Mouse (Mus musculus) CH12.LX (cell line): ENCODE data around the gene Nbea. TPM values are rescaled to one million over a fixed set of nuclear protein-coding genes. Genes with fewer than 3 reads are reported as not detected.

ENCODE experiments used
- DNase-seq: peaks from one replicate; pipeline ENCODE4 v3.0.0-alpha.2; 2013; ENCODE audit errors: extremely low read depth
- H3K27ac ChIP-seq: 2 replicates; pipeline ENCODE4 v1.5.1; 2012; ENCODE audit warnings: low read depth, mild to moderate bottlenecking, control low read depth, moderate library complexity; ENCODE audit not compliant: insufficient read depth
- H3K27me3 ChIP-seq: replicated peaks from 2 replicates; pipeline ENCODE3; 2012; ENCODE audit warnings: inconsistent platforms
- H3K36me3 ChIP-seq, 2 experiments: replicated peaks in 1 of 2; 2 replicates each; pipeline versions ENCODE3 to v1.6.1; 2012; ENCODE audit warnings: inconsistent platforms in 1 of 2, low read length in 1 of 2, mild to moderate bottlenecking in 1 of 2, mixed read lengths in 1 of 2, moderate library complexity in 1 of 2; ENCODE audit not compliant: control insufficient read depth in 1 of 2, insufficient read depth in 1 of 2
- H3K4me1 ChIP-seq, 2 experiments: 2 replicates each; pipeline ENCODE4 v1.6.1; 2012; ENCODE audit warnings: inconsistent platforms in 1 of 2, moderate library complexity in 1 of 2; ENCODE audit not compliant: insufficient read depth in 2 of 2, control insufficient read depth in 1 of 2
- H3K4me2 ChIP-seq: 2 replicates; pipeline ENCODE4 v1.6.1; 2012; ENCODE audit warnings: low read depth, mild to moderate bottlenecking, control low read depth; ENCODE audit not compliant: poor library complexity, insufficient read depth, severe bottlenecking
- H3K4me3 ChIP-seq, 3 experiments: fragments of 150-350 bp in 1 of 3; sonication (generic) in 1 of 3; replicated peaks in 1 of 3; 2 replicates each; pipeline versions ENCODE3 to v1.5.1; 2011 to 2012; ENCODE audit warnings: low read depth in 2 of 3, low read length in 2 of 3, mild to moderate bottlenecking in 2 of 3, moderate library complexity in 2 of 3, control low read depth in 1 of 3, improper control_type of control experiment in 1 of 3, inconsistent platforms in 1 of 3, mixed read lengths in 1 of 3; ENCODE audit not compliant: poor library complexity in 1 of 3
- H3K79me2 ChIP-seq: replicated peaks from 2 replicates; pipeline ENCODE4 v1.6.1; 2012; ENCODE audit warnings: mild to moderate bottlenecking, moderate library complexity; ENCODE audit not compliant: control insufficient read depth, poor library complexity, insufficient read depth, severe bottlenecking; ENCODE audit errors: extremely low read depth
- H3K9ac ChIP-seq: 2 replicates; pipeline ENCODE4 v1.6.1; 2012; ENCODE audit warnings: low read depth, mild to moderate bottlenecking, control low read depth, moderate library complexity; ENCODE audit not compliant: insufficient read depth
- H3K9me3 ChIP-seq: replicated peaks from 2 replicates; pipeline ENCODE3; 2012; ENCODE audit warnings: low read length, inconsistent platforms, mixed read lengths
- BHLHE40 ChIP-seq: IDR thresholded peaks from 2 replicates; pipeline ENCODE4 v1.6.1; 2011; ENCODE audit warnings: mild to moderate bottlenecking, low read depth, low read length, improper control_type of control experiment
- CHD1 ChIP-seq: IDR thresholded peaks from 2 replicates; pipeline ENCODE4 v1.6.1; 2012; ENCODE audit warnings: low read depth, low read length, improper control_type of control experiment, inconsistent platforms
- E2F4 ChIP-seq: IDR thresholded peaks from 2 replicates; pipeline ENCODE4 v1.6.1; 2011; ENCODE audit warnings: low read depth, low read length, improper control_type of control experiment; ENCODE audit not compliant: insufficient replicate concordance
- EP300 ChIP-seq: IDR thresholded peaks from 2 replicates; pipeline ENCODE4 v1.6.1; 2011; ENCODE audit warnings: low read length, improper control_type of control experiment
- ETS1 ChIP-seq: conservative IDR thresholded peaks from 2 replicates; pipeline ENCODE4 v1.6.1; 2012; ENCODE audit warnings: low read depth, mild to moderate bottlenecking, inconsistent platforms, low read length, improper control_type of control experiment, moderate library complexity
- IRF4 ChIP-seq: IDR thresholded peaks from 2 replicates; pipeline ENCODE4 v1.6.1; 2014; ENCODE audit warnings: low read depth, mild to moderate bottlenecking, inconsistent platforms, low read length, improper control_type of control experiment
- JUN ChIP-seq: IDR thresholded peaks from 2 replicates; pipeline ENCODE4 v1.6.1; 2011; ENCODE audit warnings: low read depth, mild to moderate bottlenecking, low read length, improper control_type of control experiment, moderate library complexity; ENCODE audit not compliant: insufficient read depth
- JUND ChIP-seq: conservative IDR thresholded peaks from 2 replicates; pipeline ENCODE4 v1.6.1; 2011; ENCODE audit warnings: low read depth, low read length, improper control_type of control experiment
- KAT2A ChIP-seq: IDR thresholded peaks from 2 replicates; pipeline ENCODE4 v1.6.1; 2012; ENCODE audit warnings: low read length, improper control_type of control experiment, inconsistent platforms; ENCODE audit not compliant: insufficient replicate concordance
- MAFK ChIP-seq: IDR thresholded peaks from 2 replicates; pipeline ENCODE4 v1.6.1; 2011; ENCODE audit warnings: low read length, improper control_type of control experiment; ENCODE audit not compliant: insufficient replicate concordance
- MAX ChIP-seq: IDR thresholded peaks from 2 replicates; pipeline ENCODE4 v1.6.1; 2011; ENCODE audit warnings: low read length, improper control_type of control experiment
- PAX5 ChIP-seq: IDR thresholded peaks from 2 replicates; pipeline ENCODE4 v1.6.1; 2012; ENCODE audit warnings: low read length, inconsistent platforms, mixed read lengths
- POLR2A ChIP-seq: IDR thresholded peaks from 2 replicates; pipeline ENCODE4 v1.6.1; 2011; ENCODE audit warnings: low read depth, mild to moderate bottlenecking, improper control_type of control experiment, low read length
- TCF12 ChIP-seq: IDR thresholded peaks from 2 replicates; pipeline ENCODE4 v1.6.1; 2014; ENCODE audit warnings: low read depth, mild to moderate bottlenecking, inconsistent platforms, low read length, improper control_type of control experiment
- UBTF ChIP-seq: IDR thresholded peaks from 2 replicates; pipeline ENCODE4 v1.6.1; 2012; ENCODE audit warnings: low read depth, mild to moderate bottlenecking, inconsistent platforms, low read length, improper control_type of control experiment, moderate library complexity
- USF1 ChIP-seq: IDR thresholded peaks from 2 replicates; pipeline ENCODE4 v1.6.1; 2014; ENCODE audit warnings: low read depth, mild to moderate bottlenecking, inconsistent platforms, low read length, improper control_type of control experiment
- ZC3H11A ChIP-seq: IDR thresholded peaks from 2 replicates; pipeline ENCODE4 v1.6.1; 2012; ENCODE audit warnings: low read depth, mild to moderate bottlenecking, inconsistent platforms, low read length, improper control_type of control experiment
- ZMIZ1 ChIP-seq: IDR thresholded peaks from 2 replicates; pipeline ENCODE4 v1.6.1; 2012; ENCODE audit warnings: low read depth, mild to moderate bottlenecking, inconsistent platforms, low read length, improper control_type of control experiment
- ZNF384 ChIP-seq: IDR thresholded peaks from 2 replicates; pipeline ENCODE4 v1.6.1; 2012; ENCODE audit warnings: low read depth, low read length, improper control_type of control experiment, inconsistent platforms
- dilution Hi-C: fragments of 300-500 bp; cut with MboI; formaldehyde crosslinking; loops from 2 replicates; pipeline ENCODE4 v1.14.3; 2020; ENCODE audit warnings: low sequenced_read_pairs; ENCODE audit not compliant: extremely low pct_unique_long_range_greater_than_20kb, extremely low pct_ligation_motif_present
- in situ Hi-C: fragments of 300-500 bp; cut with MboI; formaldehyde crosslinking; loops from 3 replicates; pipeline ENCODE4 v1.14.3; 2019; ENCODE audit warnings: low sequenced_read_pairs, low pct_ligation_motif_present, low pct_unique_long_range_greater_than_20kb, mixed read lengths
- polyA plus RNA-seq: library from polyadenylated mRNA; unstranded; fragments of >175 nt; gene quantifications from 2 replicates; pipeline ENCODE4 v1.2.1, GENCODE M21; 2012; ENCODE audit warnings: low read depth; ENCODE audit not compliant: insufficient read length
- total RNA-seq, 2 experiments: library from RNA; depleted of rRNA; stranded (reverse); fragments of 300-350 nt in 1 of 2; fragments of >200 nt in 1 of 2; gene quantifications; 2 replicates each; pipeline ENCODE4 v1.2.3; 2012 to 2014

The Nbea gene
- total and polyA plus RNA-seq, 3 experiments: 0.04 TPM; not detected in 2

- H3K9ac ChIP-seq: no peak overlapping the region
- no peaks in the 10 kb centered on the region for H3K36me3 ChIP-seq
- DNase-seq: no peak
- in situ Hi-C loops: no loop called here
- no peaks in the 10 kb centered on the region for H3K4me1 ChIP-seq
- no peaks in the 10 kb centered on the region for H3K79me2 ChIP-seq
- dilution Hi-C loops: no loop called here
- peaks cover 57% of the 10 kb centered on the region for H3K9me3 ChIP-seq
- no peak overlapping the region for H3K4me2 ChIP-seq
- TF ChIP-seq KAT2A (no peak), PAX5 (no peak), POLR2A (no peak), MAX (no peak), EP300 (no peak), ETS1 (no peak), JUN (no peak), ZMIZ1 (no peak), TCF12 (no peak)
- H3K27me3 ChIP-seq: no peaks in the 10 kb centered on the region
- H3K27ac ChIP-seq: no peak overlapping the region
- H3K4me3 ChIP-seq: no peak overlapping the region
These were observed 395.3 kb downstream of the Nbea start for GRCm38 (mm10) chr3:55788214-55788586.

- Histone ChIP-seq H3K79me2 (no peaks in the 10 kb centered on the region), H3K4me3 (no peak overlapping the region), H3K4me2 (no peak overlapping the region), H3K36me3 (no peaks in the 10 kb centered on the region), H3K4me1 (no peaks in the 10 kb centered on the region), H3K9ac (no peak overlapping the region), H3K27ac (no peak overlapping the region), H3K9me3 (peaks cover 61% of the 10 kb centered on the region), H3K27me3 (no peaks in the 10 kb centered on the region)
- no peak for DNase-seq
- in situ Hi-C loops (no loop called here), dilution Hi-C loops (no loop called here)
- TF ChIP-seq ZC3H11A (no peak), ZNF384 (no peak), KAT2A (no peak), CHD1 (no peak), JUND (no peak), MAFK (no peak), IRF4 (no peak), USF1 (no peak), UBTF (no peak), TCF12 (no peak), E2F4 (no peak), BHLHE40 (no peak)
These were observed 395.9 kb downstream of the Nbea start for GRCm38 (mm10) chr3:55787487-55788213.
